Mouse (Mus musculus) hindbrain, embryonic 16.5 days (tissue): Measurements from ENCODE around the gene Pnn. TPM values are rescaled to one million over a fixed set of nuclear protein-coding genes. Genes with fewer than 3 reads are reported as not detected.
"Not testable (repeated sequence)": the region's sequence is repeated elsewhere in the genome, so short reads cannot be mapped to it uniquely, and the experiment has no call there.

Source experiments
- ATAC-seq: fragments of 200-750 bp; cut with Nextera tagmentation; 2 replicates; pipeline ENCODE4 v1.8.0; 2017; ENCODE audit warnings: moderate TSS enrichment, moderate library complexity
- H3K27ac ChIP-seq: fragments of 300-500 bp; sonication (generic); 2 replicates; pipeline ENCODE4 v1.5.1; 2014; ENCODE audit warnings: low read depth, mild to moderate bottlenecking, control low read depth, low read length, moderate library complexity
- H3K27me3 ChIP-seq: fragments of 300-500 bp; sonication (generic); replicated peaks from 2 replicates; pipeline ENCODE4 v1.6.1; 2014; ENCODE audit warnings: low read length; ENCODE audit not compliant: control insufficient read depth, insufficient read depth
- H3K36me3 ChIP-seq: fragments of 300-500 bp; sonication (generic); 2 replicates; pipeline ENCODE4 v1.6.1; 2014; ENCODE audit warnings: mild to moderate bottlenecking, low read length, moderate library complexity, mixed read lengths; ENCODE audit not compliant: control insufficient read depth, insufficient read depth
- H3K4me1 ChIP-seq: fragments of 300-500 bp; sonication (generic); 2 replicates; pipeline ENCODE4 v1.6.1; 2014; ENCODE audit warnings: low read depth, low read length; ENCODE audit not compliant: control insufficient read depth, insufficient read depth
- H3K4me2 ChIP-seq: fragments of 300-500 bp; sonication (generic); 2 replicates; pipeline ENCODE4 v1.6.1; 2014; ENCODE audit warnings: mild to moderate bottlenecking, low read length, control low read depth, moderate library complexity
- H3K4me3 ChIP-seq: fragments of 300-500 bp; sonication (generic); 2 replicates; pipeline ENCODE4 v1.5.1; 2014; ENCODE audit warnings: mild to moderate bottlenecking, low read length, control low read depth, moderate library complexity
- H3K9ac ChIP-seq: fragments of 300-500 bp; sonication (generic); 2 replicates; pipeline ENCODE4 v1.6.1; 2014; ENCODE audit warnings: low read depth, mild to moderate bottlenecking, control low read depth, low read length, moderate library complexity
- H3K9me3 ChIP-seq: fragments of 300-500 bp; sonication (generic); 2 replicates; pipeline ENCODE4 v1.6.1; 2014; ENCODE audit warnings: mild to moderate bottlenecking, low read length, moderate library complexity; ENCODE audit not compliant: control insufficient read depth
- WGBS: fragments of 180-500 bp; shearing (Covaris S2); extraction: QIAGEN DNeasy Blood & Tissue Kit; methylation state at CpG from one replicate; pipeline ENCODE4 v1.1.7; 2014; 5-methylcytosine and 5-hydroxymethylcytosine counted together
- polyA plus RNA-seq: library from polyadenylated mRNA; unstranded; fragments of >200 nt; fragmentation: Nextera tagmentation; extraction: Ambion mirVana; gene quantifications from 2 replicates; pipeline ENCODE4 v1.2.1, GENCODE M21; 2015

Pnn gene
- polyA plus RNA-seq, 1 experiment from 2014 or later = 82.2 TPM

DNA sequence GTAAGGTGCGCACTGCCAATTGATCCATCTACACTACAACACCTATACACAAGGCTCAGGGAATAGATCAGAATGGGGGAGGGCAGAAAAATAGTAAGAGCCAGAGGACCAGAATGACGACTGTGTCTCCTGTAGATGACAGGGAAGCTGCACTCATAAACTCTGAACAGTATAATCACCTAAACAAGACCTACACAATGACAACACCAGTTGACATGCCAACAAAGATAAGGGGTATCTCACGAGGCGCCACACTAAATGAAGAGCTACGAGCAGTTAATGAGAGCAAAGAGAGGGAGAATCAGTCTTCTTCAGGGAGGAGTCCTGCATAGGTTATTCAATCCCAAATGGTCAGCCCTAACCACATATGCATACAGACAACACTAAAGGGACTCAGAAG, 13.5 kb upstream of the Pnn start:
- no peak overlapping the region for H3K27ac ChIP-seq
- H3K27me3 ChIP-seq = no peaks in the 10 kb centered on the region
- no peaks in the 10 kb centered on the region for H3K9me3 ChIP-seq
- no peak for ATAC-seq
- H3K4me2 ChIP-seq = no peak overlapping the region
- peaks cover 5% of the 10 kb centered on the region; the same call in 1 of the 2 replicates for H3K36me3 ChIP-seq
- WGBS = 97% methylated on average over 5 of the region's 5 CpGs
- no peak overlapping the region for H3K4me3 ChIP-seq
- peaks cover 3% of the 10 kb centered on the region; the same call in 1 of the 2 replicates for H3K4me1 ChIP-seq
- H3K9ac ChIP-seq = no peak overlapping the region

GRCm38 (mm10) chr12:59053976-59054375, 12.7 kb upstream of the Pnn start:
- H3K4me1 ChIP-seq = peaks cover 3% of the 10 kb centered on the region
- peaks cover 4% of the 10 kb centered on the region; the same call in 1 of the 2 replicates for H3K36me3 ChIP-seq
- H3K4me3 ChIP-seq = no peak overlapping the region
- ATAC-seq = no peak
- no peaks in the 10 kb centered on the region for H3K27me3 ChIP-seq
- no peak overlapping the region for H3K27ac ChIP-seq
- no peaks in the 10 kb centered on the region for H3K9me3 ChIP-seq
- H3K9ac ChIP-seq = no peak overlapping the region
- no peak overlapping the region for H3K4me2 ChIP-seq

GRCm38 (mm10) chr12:59055196-59055850, 11.4 kb upstream of the Pnn start:
- no peaks in the 10 kb centered on the region for H3K27me3 ChIP-seq
- no peaks in the 10 kb centered on the region for H3K9me3 ChIP-seq
- ATAC-seq = no peak
- WGBS = 88% methylated on average over 4 of the region's 4 CpGs
- peaks cover 4% of the 10 kb centered on the region; the same call in 1 of the 2 replicates for H3K36me3 ChIP-seq
- H3K27ac ChIP-seq = no peak overlapping the region
- peaks cover 16% of the 10 kb centered on the region for H3K4me1 ChIP-seq
- H3K4me2 ChIP-seq = no peak overlapping the region
- H3K9ac ChIP-seq = no peak overlapping the region
- no peak overlapping the region for H3K4me3 ChIP-seq

GRCm38 (mm10) chr12:59056222-59056621, 10.5 kb upstream of the Pnn start:
- no peak for ATAC-seq
- H3K9ac ChIP-seq = no peak overlapping the region
- H3K4me1 ChIP-seq = peaks cover 17% of the 10 kb centered on the region
- H3K4me2 ChIP-seq = no peak overlapping the region
- H3K36me3 ChIP-seq = 0 out of 2 replicates have a peak, but pooled peaks cover 4% of the 10 kb centered on the region
- no peak overlapping the region for H3K4me3 ChIP-seq
- H3K27ac ChIP-seq = no peak overlapping the region
- H3K9me3 ChIP-seq = no peaks in the 10 kb centered on the region
- H3K27me3 ChIP-seq = no peaks in the 10 kb centered on the region
- 98% methylated on average over 11 of the region's 11 CpGs for WGBS

- H3K4me3 ChIP-seq, H3K9me3 ChIP-seq, H3K27ac ChIP-seq, H3K9ac ChIP-seq, ATAC-seq, H3K4me2 ChIP-seq, H3K36me3 ChIP-seq, H3K27me3 ChIP-seq: not testable (repeated sequence)
- H3K4me1 ChIP-seq = peaks cover 17% of the 10 kb centered on the region
- 91% methylated on average over 5 of the region's 5 CpGs for WGBS
Observed at GRCm38 (mm10) chr12:59058242-59058641, 8.4 kb upstream of the Pnn start.

DNA sequence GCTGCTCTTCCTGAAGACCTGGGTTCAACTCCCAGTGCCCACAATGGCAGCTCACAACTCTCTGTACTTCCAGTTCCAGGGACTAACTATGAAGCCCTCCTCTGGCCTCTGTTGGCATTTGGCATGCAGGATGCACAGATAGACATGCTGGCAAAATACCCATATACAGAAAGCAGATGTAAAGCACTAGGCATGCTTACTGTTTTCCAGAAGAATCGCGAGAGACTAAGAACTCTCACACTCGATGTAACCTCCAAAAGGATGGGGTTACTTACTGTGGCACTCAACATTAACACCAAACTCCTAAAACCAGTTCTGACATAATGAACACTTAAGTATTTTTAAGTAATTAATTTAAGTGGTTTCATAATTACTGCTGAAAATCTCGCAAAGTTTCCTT, 6.4 kb upstream of the Pnn start:
- 0 out of 2 replicates have a peak, but pooled peaks cover 4% of the 10 kb centered on the region for H3K36me3 ChIP-seq
- peak overlapping the region; percentile 71 for H3K4me2 ChIP-seq
- 63% methylated on average over 4 of the region's 4 CpGs for WGBS

DNA sequence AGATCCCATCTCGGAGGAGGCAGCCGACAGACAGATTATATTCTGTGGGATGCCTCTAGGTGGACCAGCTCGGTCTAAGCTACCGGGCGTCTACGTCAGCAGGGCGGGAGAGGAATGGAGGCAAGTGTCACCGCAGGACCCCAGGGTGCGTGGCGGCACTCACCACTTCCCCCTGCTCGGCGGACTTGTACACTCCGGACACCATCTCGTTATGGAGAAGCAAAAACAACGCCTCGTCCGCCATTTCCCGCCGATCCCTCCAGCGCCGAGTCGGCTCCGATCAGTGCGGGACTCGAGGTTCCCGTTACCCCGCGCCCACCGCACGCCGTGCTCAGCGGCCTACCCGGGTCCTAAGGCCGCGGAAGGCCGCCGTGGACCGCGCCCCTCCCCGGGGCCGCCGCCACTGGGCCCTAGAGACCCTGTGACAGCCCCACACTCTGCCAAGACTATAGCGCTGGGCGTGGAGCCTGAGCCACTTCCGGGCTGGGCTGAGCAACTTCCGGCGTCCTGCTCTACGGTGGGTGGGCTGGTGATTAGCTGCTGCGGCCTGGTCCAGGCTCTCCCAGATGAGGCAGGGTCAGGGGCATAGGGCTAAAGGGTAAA, 5.6 kb upstream of the Pnn start, which contains the start of gene Trappc6b:
TSS of gene Trappc6b (minus strand) at position 480 of the 603 bp plus-strand sequence.
- Histone ChIP-seq H3K9me3 (no peaks in the 10 kb centered on the region), H3K36me3 (0 out of 2 replicates have a peak, but pooled peaks cover 3% of the 10 kb centered on the region), H3K4me3 (peak within 1 kb of the TSS; percentile 85), H3K27ac (peak within 1 kb of the TSS; percentile 98), H3K9ac (peak within 1 kb of the TSS; percentile 94), H3K27me3 (no peaks in the 10 kb centered on the region), H3K4me2 (peak within 1 kb of the TSS; percentile 71), H3K4me1 (peaks cover 19% of the 10 kb centered on the region)
- WGBS = under 1% methylated on average over 43 of the region's 49 CpGs
- ATAC-seq = peak; percentile 98

More for the DNA sequence above, 6.4 kb upstream of the Pnn start:
- peak overlapping the region; percentile 98 for H3K27ac ChIP-seq
- ATAC-seq = no peak
- no peaks in the 10 kb centered on the region for H3K27me3 ChIP-seq
- no peaks in the 10 kb centered on the region for H3K9me3 ChIP-seq
- peaks cover 17% of the 10 kb centered on the region for H3K4me1 ChIP-seq
- peak overlapping the region; percentile 85 for H3K4me3 ChIP-seq
- H3K9ac ChIP-seq = peak overlapping the region; percentile 94

GRCm38 (mm10) chr12:59064837-59065236, 1.8 kb upstream of the Pnn start:
- Histone ChIP-seq H3K27me3 (no peaks in the 10 kb centered on the region), H3K4me3 (no peak overlapping the region), H3K27ac (no peak overlapping the region), H3K9ac (no peak overlapping the region), H3K4me2 (no peak overlapping the region), H3K9me3 (no peaks in the 10 kb centered on the region), H3K36me3 (peaks cover 9% of the 10 kb centered on the region), H3K4me1 (peaks cover 18% of the 10 kb centered on the region)
- WGBS = 84% methylated on average over 8 of the region's 8 CpGs
- ATAC-seq = no peak

- Histone ChIP-seq H3K4me3 (peak overlapping the region; percentile 89; the same call in 1 of the 2 replicates), H3K4me1 (peaks cover 12% of the 10 kb centered on the region), H3K9ac (peak overlapping the region; percentile 65), H3K9me3 (no peaks in the 10 kb centered on the region), H3K27me3 (no peaks in the 10 kb centered on the region), H3K27ac (peak overlapping the region; percentile 92), H3K4me2 (peak overlapping the region; percentile 75), H3K36me3 (peaks cover 14% of the 10 kb centered on the region)
- no peak for ATAC-seq
- WGBS = 74% methylated on average over 3 of the region's 3 CpGs
Observed at GRCm38 (mm10) chr12:59065776-59066175, 908 bp upstream of the Pnn start.
